Mouse (Mus musculus) liver, embryonic 14 days (tissue): ENCODE results near the gene Clec2d. TPM values are rescaled to one million over a fixed set of nuclear protein-coding genes. Genes with fewer than 3 reads are reported as not detected.

Experiments
- polyA plus RNA-seq: library from polyadenylated mRNA; depleted of rRNA; stranded (reverse); fragments of >200 nt; gene quantifications from 2 replicates; pipeline ENCODE4 v1.2.3, GENCODE M21; 2012; rRNA removed

Clec2d gene
- 6.2 and 7.0 TPM in 2 replicates for polyA plus RNA-seq

GRCm38 (mm10) chr6:129180403-129181169 is at the start of gene Clec2d:
Gene Clec2d (plus strand): TSS chr6:129180615.

Other genes starting within 250 kb of the Clec2d start
- gene Clec2g, start 246.2 kb upstream of the Clec2d start, polyA plus RNA-seq: not detected in 2 replicates
- gene Klrb1f, start 134.7 kb upstream of the Clec2d start, polyA plus RNA-seq: 0.21 and 0.40 TPM in 2 replicates
- 0.01 and 0.02 TPM in 2 replicates for gene Clec2e, start 79.7 kb upstream of the Clec2d start, polyA plus RNA-seq
- gene Cd69, start 94.8 kb downstream of the Clec2d start, polyA plus RNA-seq: 0.94 and 0.99 TPM in 2 replicates
- gene 4922502D21Rik, start 151.2 kb downstream of the Clec2d start, polyA plus RNA-seq: 0.03 TPM in 1 of 2 replicates, not detected in the other
- gene Clec12a, start 162.1 kb downstream of the Clec2d start, polyA plus RNA-seq: 5.2 and 7.4 TPM in 2 replicates
- 0.02 TPM in 2 replicates for gene Clec12b, start 205.3 kb downstream of the Clec2d start, polyA plus RNA-seq
- 13.3 and 14.4 TPM in 2 replicates for gene Clec1b, start 216.7 kb downstream of the Clec2d start, polyA plus RNA-seq
- gene Clec9a, start 228.2 kb downstream of the Clec2d start, polyA plus RNA-seq: 0.81 and 1.0 TPM in 2 replicates